Mouse (Mus musculus) bone marrow, adult 2 months (tissue): ENCODE results near the gene Ube2j1.

ENCODE experiments used
- CTCF ChIP-seq: fragments of 200-500 bp; IDR thresholded peaks from 2 replicates; pipeline ENCODE4 v1.5.1; 2011; ENCODE audit warnings: low read length, control low read depth; ENCODE audit not compliant: control insufficient read depth, insufficient read depth
- POLR2A ChIP-seq: fragments of 200-500 bp; IDR thresholded peaks from 2 replicates; pipeline ENCODE4 v1.6.1; 2011; ENCODE audit warnings: low read depth, mild to moderate bottlenecking, control low read depth, low read length, borderline replicate concordance; ENCODE audit not compliant: control insufficient read depth

GRCm38 (mm10) chr4:32997571-32997970, 33.6 kb upstream of the Ube2j1 start:
- TF ChIP-seq POLR2A = no peak
- TF ChIP-seq CTCF = no peak
